ENCODE assay signal across 15 mouse cellular contexts in the genomic region with DNA sequence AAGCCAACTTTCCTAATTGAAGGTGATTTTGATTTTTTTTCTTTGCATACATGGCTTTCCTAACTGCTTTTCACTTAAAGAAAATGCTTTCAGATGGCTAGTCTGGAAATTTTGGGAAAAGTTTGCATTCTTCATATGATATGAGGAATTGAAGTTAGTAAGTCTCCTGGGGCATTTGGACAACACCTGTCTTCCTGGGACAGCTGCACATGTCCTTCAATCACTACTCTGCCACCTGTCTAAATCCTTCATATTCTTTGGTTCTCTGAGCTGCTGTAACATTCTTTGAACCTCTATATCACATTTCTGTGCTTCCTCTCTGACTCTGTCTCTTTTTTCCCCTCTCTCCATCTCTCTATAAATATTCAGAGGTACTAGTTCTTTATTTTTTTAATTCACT.
"Had no signal": no experiment of that assay in that cellular context is flagged by ENCODE, and none has a peak within 500 bp of the region (broad histone marks: within the 10 kb centered on the region; RNA-seq: fewer than 3 reads in every experiment).

No protein-coding gene starts in this region.

- DNase-seq: lung, adult 18-20 months; lung, embryonic 14.5 days; lung, postnatal 10 days; lung, postnatal 4 days; right cerebral cortex, postnatal 25 days; right cerebral cortex, postnatal 4 days; thymus, adult 2 months; thymus, postnatal 25 days; thymus, postnatal 4 days had no signal

- H3K4me2 ChIP-seq: lung, embryonic 14.5 days; midbrain, embryonic 11.5 days; midbrain, embryonic 13.5 days; midbrain, embryonic 15.5 days; neural tube, embryonic 12.5 days; stomach, embryonic 15.5 days had no signal

- H3K9ac ChIP-seq: lung, embryonic 14.5 days; midbrain, embryonic 13.5 days; midbrain, embryonic 15.5 days; neural tube, embryonic 12.5 days; stomach, embryonic 15.5 days had no signal

- H3K27ac ChIP-seq: midbrain, embryonic 13.5 days; midbrain, embryonic 15.5 days; neural tube, embryonic 12.5 days; stomach, embryonic 15.5 days; stomach, postnatal 0 days had no signal

- H3K4me3 ChIP-seq: midbrain, embryonic 13.5 days; midbrain, embryonic 15.5 days; neural tube, embryonic 12.5 days; stomach, embryonic 15.5 days had no signal

- H3K36me3 ChIP-seq: midbrain, embryonic 13.5 days; midbrain, embryonic 15.5 days; neural tube, embryonic 12.5 days; stomach, embryonic 15.5 days had no signal

- H3K27me3 ChIP-seq: midbrain, embryonic 13.5 days; midbrain, embryonic 15.5 days; neural tube, embryonic 12.5 days; stomach, embryonic 15.5 days had no signal

- ATAC-seq: midbrain, embryonic 13.5 days; midbrain, embryonic 15.5 days had no signal

- H3K9me3 ChIP-seq: midbrain, embryonic 13.5 days; midbrain, embryonic 15.5 days; neural tube, embryonic 12.5 days; stomach, embryonic 15.5 days had no signal

- H3K4me1 ChIP-seq: midbrain, embryonic 13.5 days; midbrain, embryonic 15.5 days; neural tube, embryonic 12.5 days; stomach, embryonic 15.5 days had no signal
